Mouse (Mus musculus) adipocyte (in vitro differentiated cells): ENCODE results near the gene Prkg1.
"Not testable (repeated sequence)": the region's sequence is repeated elsewhere in the genome, so short reads cannot be mapped to it uniquely, and the experiment has no call there.

ENCODE experiments used
- DNase-seq: peaks from one replicate; pipeline ENCODE4 v3.0.0-alpha.2; 2016; ENCODE audit warnings: low spot score

Prkg1 gene

GRCm38 (mm10) chr19:31284581-31284980, 480.3 kb downstream of the Prkg1 start:
- peak; percentile 14 for DNase-seq

GRCm38 (mm10) chr19:31284126-31284525, 480.7 kb downstream of the Prkg1 start:
- DNase-seq: no peak

- DNase-seq: no peak
Measured at GRCm38 (mm10) chr19:31283617-31284016, 481.2 kb downstream of the Prkg1 start.

GRCm38 (mm10) chr19:31279797-31280486, 484.9 kb downstream of the Prkg1 start:
- peak; percentile 8 for DNase-seq

GRCm38 (mm10) chr19:31262438-31262837, 502.4 kb downstream of the Prkg1 start:
- no peak for DNase-seq

GRCm38 (mm10) chr19:31260494-31260893, 504.3 kb downstream of the Prkg1 start:
- DNase-seq: no peak

- no peak for DNase-seq
Measured at GRCm38 (mm10) chr19:31255780-31256179, 509.1 kb downstream of the Prkg1 start.

GRCm38 (mm10) chr19:31232410-31232809, 532.4 kb downstream of the Prkg1 start:
- no peak for DNase-seq

- no peak for DNase-seq
Measured at GRCm38 (mm10) chr19:31228385-31228784, 536.4 kb downstream of the Prkg1 start.

- DNase-seq: no peak
Measured at GRCm38 (mm10) chr19:31223457-31223856, 541.4 kb downstream of the Prkg1 start.

- not testable (repeated sequence) for DNase-seq
Measured at GRCm38 (mm10) chr19:31219261-31219660, 545.6 kb downstream of the Prkg1 start.

GRCm38 (mm10) chr19:31210850-31211249, 554.0 kb downstream of the Prkg1 start:
- no peak for DNase-seq

- DNase-seq: no peak
Measured at GRCm38 (mm10) chr19:31210449-31210848, 554.4 kb downstream of the Prkg1 start.

GRCm38 (mm10) chr19:31199583-31199982, 565.2 kb downstream of the Prkg1 start:
- DNase-seq: no peak

GRCm38 (mm10) chr19:31198461-31198860, 566.4 kb downstream of the Prkg1 start:
- DNase-seq: no peak

GRCm38 (mm10) chr19:31197076-31197475, 567.8 kb downstream of the Prkg1 start:
- DNase-seq: no peak

- no peak for DNase-seq
Measured at GRCm38 (mm10) chr19:31188559-31189218, 576.1 kb downstream of the Prkg1 start.

- DNase-seq: no peak
Measured at GRCm38 (mm10) chr19:31180757-31181156, 584.1 kb downstream of the Prkg1 start.

GRCm38 (mm10) chr19:31177279-31177922, 587.4 kb downstream of the Prkg1 start:
- no peak for DNase-seq

GRCm38 (mm10) chr19:31170985-31171384, 593.8 kb downstream of the Prkg1 start:
- DNase-seq: no peak

GRCm38 (mm10) chr19:31158944-31159460, 605.8 kb downstream of the Prkg1 start:
- no peak for DNase-seq

GRCm38 (mm10) chr19:31153399-31153798, 611.4 kb downstream of the Prkg1 start:
- no peak for DNase-seq

- no peak for DNase-seq
Measured at GRCm38 (mm10) chr19:31149902-31150301, 614.9 kb downstream of the Prkg1 start.
